Mouse (Mus musculus) spleen, adult 2 months (tissue): ENCODE data around the gene Wwtr1. TPM values are rescaled to one million over a fixed set of nuclear protein-coding genes. Genes with fewer than 3 reads are reported as not detected.

ENCODE experiments used
- DNase-seq, 2 experiments: peaks; one replicate each; pipeline versions ENCODE4 v3.0.0 to v3.0.0-alpha.2; 2012 to 2021; ENCODE audit warnings: low spot score in 2 of 2, low read depth in 1 of 2
- H3K27ac ChIP-seq: fragments of 200-500 bp; 2 replicates; pipeline ENCODE4 v1.5.1; 2012; ENCODE audit warnings: low read length, inconsistent platforms; ENCODE audit not compliant: insufficient read depth
- H3K27me3 ChIP-seq: fragments of 200-500 bp; 2 replicates; pipeline ENCODE4 v1.6.1; 2012; ENCODE audit warnings: mild to moderate bottlenecking, moderate library complexity, low read length, inconsistent platforms; ENCODE audit not compliant: control insufficient read depth, insufficient read depth
- H3K36me3 ChIP-seq: fragments of 200-500 bp; 2 replicates; pipeline ENCODE4 v1.6.1; 2012; ENCODE audit warnings: mild to moderate bottlenecking, low read length, inconsistent platforms; ENCODE audit not compliant: control insufficient read depth, insufficient read depth
- H3K4me1 ChIP-seq: fragments of 200-500 bp; 2 replicates; pipeline ENCODE4 v1.6.1; 2011; ENCODE audit warnings: inconsistent platforms; ENCODE audit not compliant: control insufficient read depth, insufficient read depth, insufficient read length
- H3K4me3 ChIP-seq: fragments of 200-500 bp; 2 replicates; pipeline ENCODE4 v1.5.1; 2011; ENCODE audit warnings: mild to moderate bottlenecking, inconsistent platforms; ENCODE audit not compliant: insufficient read depth, insufficient read length; ENCODE audit errors: extremely low read depth
- CTCF ChIP-seq: fragments of 200-500 bp; IDR thresholded peaks from 2 replicates; pipeline ENCODE4 v1.5.1; 2011; ENCODE audit warnings: mild to moderate bottlenecking, inconsistent platforms; ENCODE audit not compliant: insufficient read depth, insufficient read length, insufficient replicate concordance; ENCODE audit errors: extremely low read depth
- POLR2A ChIP-seq: fragments of 200-500 bp; IDR thresholded peaks from 2 replicates; pipeline ENCODE4 v1.6.1; 2011; ENCODE audit warnings: low read depth, low read length, inconsistent platforms
- WGBS: fragments of 180-500 bp; shearing (Covaris S2); methylation state at CpG from one replicate; pipeline ENCODE4 v1.1.7; 2018; 5-methylcytosine and 5-hydroxymethylcytosine counted together
- polyA plus RNA-seq: library from polyadenylated mRNA; depleted of rRNA; stranded (reverse); fragments of >200 nt; gene quantifications from 2 replicates; pipeline ENCODE4 v1.2.3, GENCODE M21; 2012

Gene Wwtr1
- polyA plus RNA-seq, 1 experiment = 3.8 TPM

DNA sequence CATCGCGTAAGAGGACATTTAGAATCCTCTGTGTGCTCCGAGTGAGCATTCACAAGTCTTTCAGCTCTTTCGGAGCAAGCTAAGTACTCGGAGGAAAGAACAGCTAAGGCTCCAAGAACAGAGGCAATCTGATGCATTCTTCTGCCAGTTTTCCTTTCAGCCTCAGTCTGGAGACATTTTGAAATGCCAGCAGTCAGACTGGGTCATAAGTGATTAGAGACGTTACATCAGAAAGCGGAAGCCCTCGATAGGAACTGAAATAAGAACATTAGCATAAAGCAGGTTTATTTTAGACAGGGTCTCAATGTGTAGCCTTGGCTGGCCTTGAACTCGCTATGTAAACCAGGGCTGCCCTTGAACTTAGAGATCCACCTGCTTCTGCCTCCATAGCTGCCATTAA is 41.8 kb downstream of the Wwtr1 start:
- Histone ChIP-seq H3K27ac (no peak overlapping the region), H3K4me1 (no peaks in the 10 kb centered on the region), H3K36me3 (no peaks in the 10 kb centered on the region), H3K4me3 (no peak overlapping the region), H3K27me3 (no peaks in the 10 kb centered on the region)
- no peak for TF ChIP-seq CTCF
- no peak for TF ChIP-seq POLR2A
- 80% methylated on average over 9 of the region's 9 CpGs for WGBS
- DNase-seq = no peak

DNA sequence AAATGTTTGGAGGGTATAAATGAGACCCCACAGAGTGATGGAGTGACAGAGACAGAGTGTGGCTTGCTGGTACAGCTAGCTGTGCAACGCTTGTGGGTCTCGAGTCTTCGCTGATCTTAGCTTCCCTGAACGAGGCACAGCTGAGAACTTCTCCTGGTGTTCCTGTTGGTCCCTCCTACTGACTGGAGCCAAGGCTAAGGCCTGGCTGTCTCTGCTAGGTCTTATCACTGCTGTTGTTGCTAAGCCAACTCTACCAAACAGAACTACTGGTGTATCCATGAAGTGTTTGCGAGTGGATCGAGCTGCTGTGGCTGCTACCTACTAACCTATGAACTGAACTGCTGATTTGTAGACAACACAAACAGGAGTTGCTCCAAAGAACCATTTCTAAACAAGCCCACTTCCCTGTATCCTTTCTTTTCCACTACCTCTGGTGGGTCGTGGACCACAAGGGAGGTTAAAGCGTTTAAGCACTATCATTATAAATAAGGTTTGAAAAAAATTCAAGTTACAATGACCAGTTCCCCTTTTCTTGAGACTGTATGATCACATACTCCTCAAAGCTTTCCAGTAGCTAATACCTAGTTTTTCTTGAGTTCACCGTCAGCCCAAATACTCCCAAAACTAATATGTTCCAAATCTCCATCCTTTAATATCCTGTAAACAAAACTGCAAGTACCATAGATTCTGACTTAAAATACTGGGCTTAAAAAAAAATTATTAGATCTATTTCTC is 42.6 kb downstream of the Wwtr1 start:
- no peak for DNase-seq
- TF ChIP-seq CTCF = no peak
- TF ChIP-seq POLR2A = no peak
- Histone ChIP-seq H3K27ac (no peak overlapping the region), H3K27me3 (no peaks in the 10 kb centered on the region), H3K4me3 (no peak overlapping the region), H3K4me1 (no peaks in the 10 kb centered on the region), H3K36me3 (no peaks in the 10 kb centered on the region)
- WGBS = 69% methylated on average over 9 of the region's 9 CpGs

DNA sequence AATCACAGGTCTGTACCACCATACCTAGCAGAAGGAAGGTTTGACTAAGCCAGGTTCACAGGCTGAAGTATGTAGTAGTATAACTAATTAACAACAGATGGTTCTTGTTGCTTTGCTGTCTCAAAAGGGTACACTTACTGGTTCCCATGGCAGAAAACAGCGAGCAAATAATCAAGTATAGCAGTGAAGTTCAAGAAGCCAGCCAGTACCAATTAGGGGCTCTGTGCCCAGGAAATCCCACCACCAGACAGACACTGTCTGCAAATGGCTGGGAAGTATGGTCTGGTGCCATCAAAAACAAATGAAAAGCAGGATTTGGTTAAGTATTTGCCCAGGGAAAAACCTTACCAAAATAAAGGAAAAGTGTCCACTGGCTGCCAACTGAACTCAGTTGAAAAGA is 44.9 kb downstream of the Wwtr1 start:
- WGBS = 81% methylated on average over 1 of the region's 1 CpGs
- Histone ChIP-seq H3K4me3 (no peak overlapping the region), H3K4me1 (no peaks in the 10 kb centered on the region), H3K27ac (no peak overlapping the region), H3K36me3 (no peaks in the 10 kb centered on the region), H3K27me3 (no peaks in the 10 kb centered on the region)
- DNase-seq = no peak
- TF ChIP-seq CTCF (no peak), POLR2A (no peak)

DNA sequence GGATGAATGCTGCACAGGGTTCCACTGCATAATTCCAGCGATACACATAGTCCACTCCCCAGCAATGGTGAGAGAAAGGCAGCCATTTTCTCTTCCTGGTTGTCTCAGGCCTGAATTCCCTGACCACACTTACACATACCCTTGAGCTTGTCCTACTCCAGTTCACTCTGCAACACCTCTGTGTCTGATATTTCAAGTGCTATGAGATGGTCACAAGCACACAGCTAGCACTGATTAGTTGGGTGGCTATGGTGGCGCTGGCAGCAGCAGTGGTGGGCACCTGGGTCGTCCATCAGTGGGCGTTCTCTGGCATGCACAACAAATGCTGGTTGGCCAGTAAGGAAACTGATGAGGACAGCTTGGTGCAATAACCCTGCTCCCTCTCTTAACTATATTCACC is 45.5 kb downstream of the Wwtr1 start:
- no peaks in the 10 kb centered on the region for H3K36me3 ChIP-seq
- TF ChIP-seq CTCF (no peak), POLR2A (no peak)
- H3K27ac ChIP-seq = no peak overlapping the region
- H3K27me3 ChIP-seq = no peaks in the 10 kb centered on the region
- no peak for DNase-seq
- no peak overlapping the region for H3K4me3 ChIP-seq
- no peaks in the 10 kb centered on the region for H3K4me1 ChIP-seq
- WGBS = 89% methylated on average over 4 of the region's 4 CpGs

DNA sequence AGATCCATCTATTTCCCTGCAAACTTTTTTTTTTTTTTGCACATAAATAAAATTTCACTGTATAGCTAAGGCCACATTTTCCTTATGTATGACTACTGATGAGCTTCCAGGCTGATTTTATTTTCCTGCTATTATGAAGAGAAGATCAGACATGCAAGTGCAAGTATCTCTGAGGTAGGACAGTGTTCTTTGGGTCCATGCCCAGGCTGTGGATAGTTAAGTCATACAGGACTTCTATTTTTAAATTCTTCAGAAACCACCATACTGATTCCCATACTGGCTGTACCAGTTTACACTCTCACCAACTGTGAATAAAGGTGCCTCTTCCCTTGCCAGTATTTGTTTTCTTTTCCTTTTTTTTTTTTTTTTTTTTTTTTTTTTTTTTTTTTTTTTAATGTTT is 48.6 kb downstream of the Wwtr1 start:
- Histone ChIP-seq H3K27ac (no peak overlapping the region), H3K4me3 (no peak overlapping the region), H3K4me1 (no peaks in the 10 kb centered on the region), H3K36me3 (no peaks in the 10 kb centered on the region), H3K27me3 (no peaks in the 10 kb centered on the region)
- no peak for DNase-seq
- TF ChIP-seq POLR2A (no peak), CTCF (no peak)

DNA sequence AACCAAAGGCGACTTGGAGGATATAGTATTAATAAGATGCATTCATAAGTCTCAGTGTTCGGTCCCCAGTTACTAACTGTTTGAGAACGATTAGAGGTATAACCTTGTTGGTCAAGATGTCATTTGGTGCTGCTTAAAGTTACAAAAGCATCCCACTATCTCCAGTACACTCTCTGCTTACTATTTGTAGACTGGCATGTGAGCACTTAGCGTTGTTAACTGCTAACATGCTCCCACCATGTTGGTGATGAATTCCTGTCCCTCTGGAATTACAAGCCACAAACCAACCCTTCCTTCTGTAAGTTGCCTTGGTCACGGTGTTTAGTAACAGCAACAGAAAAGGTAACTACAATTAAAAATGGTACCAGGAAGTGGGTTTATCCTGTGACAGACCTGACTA is 52.6 kb downstream of the Wwtr1 start:
- Histone ChIP-seq H3K27me3 (no peaks in the 10 kb centered on the region), H3K4me1 (no peaks in the 10 kb centered on the region), H3K4me3 (no peak overlapping the region), H3K27ac (no peak overlapping the region), H3K36me3 (no peaks in the 10 kb centered on the region)
- WGBS = 90% methylated on average over 5 of the region's 5 CpGs
- TF ChIP-seq CTCF (no peak), POLR2A (no peak)
- DNase-seq = no peak

DNA sequence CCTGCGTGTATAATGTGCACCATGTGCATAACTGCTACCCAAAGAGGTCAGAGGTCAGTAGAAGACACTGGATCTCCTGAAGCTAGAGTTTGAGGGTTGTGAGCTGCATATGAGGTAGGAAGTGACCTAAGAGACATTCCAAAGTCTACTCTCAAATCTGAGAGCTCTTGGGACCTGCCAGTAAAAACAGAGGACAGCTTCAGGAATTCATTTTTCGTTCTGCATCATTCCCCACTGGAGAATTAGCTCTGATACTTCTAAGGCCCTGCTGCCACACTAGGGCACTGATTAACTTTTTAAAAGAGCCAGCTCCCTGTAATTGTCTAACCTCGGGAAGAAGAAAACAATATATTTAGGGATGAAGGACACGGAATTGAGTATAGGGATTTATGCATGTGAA is 53.8 kb downstream of the Wwtr1 start:
- Histone ChIP-seq H3K4me3 (no peak overlapping the region), H3K27ac (no peak overlapping the region), H3K4me1 (no peaks in the 10 kb centered on the region), H3K36me3 (no peaks in the 10 kb centered on the region), H3K27me3 (no peaks in the 10 kb centered on the region)
- 84% methylated on average over 4 of the region's 4 CpGs for WGBS
- no peak for DNase-seq
- TF ChIP-seq POLR2A = no peak
- no peak for TF ChIP-seq CTCF
